Mouse (Mus musculus) B cell, adult 62 days (primary cell): ENCODE results near the gene Itgb2l. TPM values are rescaled to one million over a fixed set of nuclear protein-coding genes. Genes with fewer than 3 reads are reported as not detected.

ENCODE experiments used
- total RNA-seq: library from RNA; stranded (reverse); gene quantifications from 4 replicates; pipeline ENCODE4 v1.2.4, GENCODE M21; 2023

The Itgb2l gene
- total RNA-seq, result 0.72 TPM in 1 of 4 replicates, not detected in the others

GRCm38 (mm10) chr16:96443468-96443867 is at the start of gene Itgb2l:
TSS of gene Itgb2l (minus strand) at chr16:96443619.

GRCm38 (mm10) chr16:96467445-96467844 is 24.0 kb upstream of the Itgb2l start, which contains the start of gene Pcp4:
TSS of gene Pcp4 (plus strand) at chr16:96467606.

Other genes starting within 250 kb of the Itgb2l start
- gene Sh3bgr, start 243.2 kb downstream of the Itgb2l start, total RNA-seq, result not detected in 4 replicates
- not detected in 4 replicates for gene B3galt5, start 207.8 kb downstream of the Itgb2l start, total RNA-seq
- 53.0 to 62.1 TPM (median 57.8 TPM) in 4 replicates for gene Pcp4, start 24.0 kb upstream of the Itgb2l start, total RNA-seq